Mouse (Mus musculus) G1E-ER4 (cell line): ENCODE results near the gene Lasp1. TPM values are rescaled to one million over a fixed set of nuclear protein-coding genes. Genes with fewer than 3 reads are reported as not detected.

Experiments
- GATA1 ChIP-seq: IDR thresholded peaks from one replicate; pipeline ENCODE4 v1.8.0; 2012; ENCODE audit warnings: low read length, inconsistent platforms
- polyA plus RNA-seq: library from polyadenylated mRNA; stranded (reverse); fragments of >175 nt; gene quantifications from 2 replicates; pipeline ENCODE4 v1.2.3, GENCODE M21; 2012

Lasp1 gene
- polyA plus RNA-seq, 1 experiment, result 65.7 TPM

DNA sequence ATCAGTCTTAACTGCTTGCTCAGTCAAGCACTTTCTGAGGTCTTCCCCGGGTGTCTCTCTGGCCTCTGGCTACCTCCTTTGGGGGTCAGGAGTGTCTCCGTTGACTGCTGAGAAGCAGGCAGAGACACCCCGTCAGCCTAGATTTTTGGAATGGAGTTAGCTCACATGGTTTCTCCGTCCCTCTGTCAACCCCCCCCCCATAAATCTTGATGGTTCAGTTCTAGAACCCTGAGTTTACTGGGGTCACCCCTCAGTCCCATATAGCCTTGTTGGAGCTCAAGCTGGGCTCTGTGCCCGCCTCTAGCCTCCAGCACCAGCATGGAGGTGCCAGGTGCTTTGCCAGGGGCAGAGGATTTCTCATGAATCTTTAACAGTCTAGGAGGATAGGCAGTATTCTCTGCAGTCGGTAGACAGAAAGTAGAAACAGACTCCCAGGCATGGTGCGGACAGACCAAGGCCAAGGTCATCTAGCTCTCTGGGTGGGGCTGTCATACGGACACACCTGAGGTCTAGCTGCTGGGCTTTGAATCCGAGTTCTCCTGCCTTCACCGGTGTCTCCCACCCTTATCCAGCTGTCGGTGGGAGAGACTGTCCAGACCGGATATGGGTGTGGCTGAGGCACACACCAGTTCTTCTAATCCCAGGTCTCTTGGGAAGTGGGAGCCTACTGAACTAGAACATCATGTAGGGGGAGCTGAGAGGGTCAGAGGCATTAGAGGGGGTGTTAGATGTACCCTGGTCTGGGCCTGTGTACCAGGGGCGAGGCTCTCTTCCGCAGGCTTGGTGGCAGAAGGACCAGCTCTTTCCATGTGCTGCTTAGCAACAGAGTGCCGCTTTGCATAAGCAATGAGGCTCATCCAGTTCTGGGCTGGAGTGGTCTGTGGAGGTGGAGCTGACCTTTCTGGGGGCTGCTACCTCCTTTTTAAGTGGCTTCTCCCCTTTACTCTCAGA, 7.1 kb downstream of the Lasp1 start:
- no peak for TF ChIP-seq GATA1

DNA sequence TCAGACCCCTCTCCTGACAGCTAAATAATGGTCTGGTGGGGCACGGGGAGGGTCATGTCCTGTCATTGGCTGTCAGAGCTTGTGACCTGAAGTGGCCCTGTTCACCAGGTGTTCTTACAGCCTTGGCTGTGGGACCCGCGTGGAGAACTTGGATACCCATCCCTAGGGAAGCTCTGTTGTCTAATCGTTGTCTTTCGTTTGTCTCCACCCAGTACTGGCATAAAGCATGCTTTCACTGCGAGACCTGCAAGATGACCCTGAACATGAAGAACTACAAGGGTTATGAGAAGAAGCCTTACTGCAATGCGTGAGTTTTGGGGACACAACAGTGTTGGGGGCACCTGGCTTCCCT, 7.8 kb downstream of the Lasp1 start:
- no peak for TF ChIP-seq GATA1

DNA sequence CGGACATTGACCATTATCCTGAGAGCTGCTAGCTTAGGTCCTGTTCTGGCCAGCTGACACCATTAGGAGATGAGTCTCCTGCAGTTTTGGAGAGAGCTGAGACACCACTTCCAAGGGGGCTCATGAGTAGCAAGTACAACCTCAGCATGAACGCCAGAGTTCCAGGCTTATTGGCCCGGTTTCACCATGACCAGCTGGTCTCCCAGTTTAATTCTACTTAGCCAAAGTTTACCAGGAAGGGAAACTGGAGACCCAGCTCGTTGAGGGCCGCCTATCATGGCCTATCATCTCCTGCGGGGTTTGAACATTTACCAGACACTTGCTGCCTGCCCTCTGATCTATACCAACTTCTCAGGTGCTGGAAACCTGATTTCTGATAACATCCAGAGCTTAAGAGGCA, 8.8 kb downstream of the Lasp1 start:
- TF ChIP-seq GATA1, result no peak

DNA sequence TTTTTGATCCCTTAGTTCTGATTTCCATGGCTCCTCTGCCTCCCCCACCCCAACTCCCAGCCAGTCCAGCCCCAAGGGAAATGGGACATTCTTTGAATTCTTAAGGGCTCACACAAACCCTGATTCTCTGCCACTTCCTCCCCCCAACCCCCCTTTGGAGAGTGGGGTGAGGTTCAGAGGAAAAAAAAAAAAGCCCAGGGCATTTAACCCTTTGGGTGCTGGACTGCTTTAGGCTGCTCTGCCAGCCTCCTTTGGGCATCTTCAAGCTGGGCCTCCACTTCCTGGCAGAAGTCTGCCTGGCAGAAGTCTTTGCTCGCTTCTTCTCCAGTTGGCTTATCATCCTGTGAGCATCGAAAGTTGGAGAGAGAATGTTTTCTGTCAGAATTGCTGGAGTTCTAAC, 9.3 kb downstream of the Lasp1 start:
- no peak for TF ChIP-seq GATA1

DNA sequence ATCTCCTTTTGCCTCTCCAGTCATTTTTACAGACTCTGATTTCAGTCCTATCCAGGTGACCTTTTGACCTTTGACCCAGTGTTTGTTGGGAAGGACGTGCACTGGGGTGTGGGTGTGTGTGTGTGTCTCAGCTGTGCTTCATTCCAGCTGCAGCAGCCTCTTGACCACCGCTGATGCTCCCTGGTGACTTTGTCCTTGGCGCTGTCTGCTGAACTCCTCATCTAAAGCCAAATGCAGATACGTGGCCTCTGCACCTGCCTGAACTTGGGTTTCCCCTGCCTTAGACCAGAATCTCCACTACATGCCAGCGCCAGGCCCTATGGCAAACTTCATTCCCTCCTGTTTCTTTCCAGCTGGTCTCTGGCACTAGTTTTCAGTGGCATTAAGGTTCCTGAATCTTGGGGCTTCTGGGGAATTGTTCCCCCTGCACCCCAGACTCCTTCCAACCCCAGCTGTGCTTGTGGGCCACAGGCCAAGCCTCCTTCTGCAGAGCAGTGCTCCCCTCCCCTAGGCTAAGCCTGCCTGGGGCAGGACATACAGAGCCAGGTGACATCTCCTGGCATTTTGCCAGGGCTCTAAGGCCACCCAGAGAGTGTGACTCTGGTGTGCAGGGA, 9.9 kb downstream of the Lasp1 start:
- TF ChIP-seq GATA1, result no peak

DNA sequence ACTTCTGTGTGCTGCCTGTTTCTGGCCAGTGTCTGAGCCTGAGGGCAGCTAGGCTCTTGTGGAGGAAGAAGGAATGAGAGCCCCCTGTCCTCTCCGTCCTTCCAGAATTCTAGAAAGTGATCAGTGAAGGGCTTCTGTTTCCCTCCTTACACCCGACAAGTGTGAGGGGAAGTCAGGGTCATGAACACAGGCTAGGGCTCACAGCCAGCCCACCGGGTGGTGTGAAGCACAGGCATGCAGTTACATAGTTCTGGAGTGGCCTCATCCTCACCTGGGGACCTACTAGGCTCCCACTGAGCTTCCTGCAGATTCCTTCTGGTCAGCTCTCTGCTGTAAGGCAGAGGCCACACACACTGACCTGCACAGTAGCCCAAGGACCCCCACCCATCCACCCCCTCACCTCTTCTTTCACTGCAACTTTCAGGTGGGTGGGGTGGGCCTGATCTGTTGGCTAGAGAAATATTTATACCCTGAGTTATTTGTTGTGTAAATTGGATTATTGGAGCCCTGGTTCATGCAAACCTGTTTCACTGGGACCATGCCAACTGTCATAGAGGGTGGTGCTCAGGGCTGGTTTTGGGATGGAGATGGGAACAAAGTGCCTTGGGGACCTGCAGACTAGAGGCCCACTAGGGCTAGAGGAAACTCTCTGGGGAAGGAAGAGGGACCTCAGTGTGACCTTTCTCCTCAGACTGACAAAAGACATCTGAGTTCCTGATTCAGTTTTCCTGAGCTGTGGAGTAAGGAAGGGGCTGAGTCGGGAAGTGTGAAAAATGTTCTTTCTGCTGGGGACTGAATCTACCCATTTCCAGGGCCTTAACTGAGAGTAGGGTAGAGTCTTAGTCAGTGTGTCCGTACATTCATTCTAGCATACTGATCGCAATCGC, 10.7 kb downstream of the Lasp1 start:
- no peak for TF ChIP-seq GATA1

DNA sequence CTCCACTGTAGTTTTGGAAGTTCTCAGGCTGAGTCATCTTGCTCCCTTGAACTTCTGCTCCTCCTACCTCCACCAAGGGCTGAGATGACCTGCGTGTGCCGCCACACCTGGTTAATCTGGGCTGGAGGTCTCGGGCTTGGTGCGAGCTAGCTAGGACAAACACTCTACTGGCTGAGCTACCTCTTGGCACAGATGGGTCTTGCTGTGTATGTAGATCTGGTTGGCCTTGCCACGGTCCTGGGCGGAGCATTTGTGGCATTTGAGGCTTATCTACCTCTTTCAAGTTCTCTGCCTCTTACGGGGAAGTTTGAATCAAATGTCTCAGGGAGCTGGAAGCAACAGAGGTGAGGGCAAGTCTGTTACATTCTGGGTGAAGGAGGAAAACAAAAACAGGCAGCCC, 11.6 kb downstream of the Lasp1 start:
- TF ChIP-seq GATA1, result no peak

DNA sequence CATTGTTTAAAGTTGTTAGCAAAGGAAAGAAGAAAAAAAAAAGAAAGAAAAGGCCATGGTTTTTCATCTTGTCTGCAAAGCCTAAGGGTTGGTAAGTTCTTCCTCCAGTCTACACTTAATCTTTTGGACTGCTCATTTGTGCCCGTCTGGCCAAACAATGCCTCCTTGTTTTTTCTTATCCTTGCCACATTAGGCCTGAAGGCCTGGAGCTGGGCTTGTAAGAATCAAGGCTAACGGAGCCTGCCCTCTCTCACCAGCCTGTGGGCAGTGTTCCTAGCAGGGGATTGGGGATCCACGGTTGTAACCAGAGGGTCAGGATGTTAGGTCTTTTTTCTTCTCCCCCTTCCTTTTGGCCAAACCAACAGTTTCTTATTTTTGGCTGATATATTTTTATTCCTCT, 12.2 kb downstream of the Lasp1 start:
- TF ChIP-seq GATA1, result no peak

DNA sequence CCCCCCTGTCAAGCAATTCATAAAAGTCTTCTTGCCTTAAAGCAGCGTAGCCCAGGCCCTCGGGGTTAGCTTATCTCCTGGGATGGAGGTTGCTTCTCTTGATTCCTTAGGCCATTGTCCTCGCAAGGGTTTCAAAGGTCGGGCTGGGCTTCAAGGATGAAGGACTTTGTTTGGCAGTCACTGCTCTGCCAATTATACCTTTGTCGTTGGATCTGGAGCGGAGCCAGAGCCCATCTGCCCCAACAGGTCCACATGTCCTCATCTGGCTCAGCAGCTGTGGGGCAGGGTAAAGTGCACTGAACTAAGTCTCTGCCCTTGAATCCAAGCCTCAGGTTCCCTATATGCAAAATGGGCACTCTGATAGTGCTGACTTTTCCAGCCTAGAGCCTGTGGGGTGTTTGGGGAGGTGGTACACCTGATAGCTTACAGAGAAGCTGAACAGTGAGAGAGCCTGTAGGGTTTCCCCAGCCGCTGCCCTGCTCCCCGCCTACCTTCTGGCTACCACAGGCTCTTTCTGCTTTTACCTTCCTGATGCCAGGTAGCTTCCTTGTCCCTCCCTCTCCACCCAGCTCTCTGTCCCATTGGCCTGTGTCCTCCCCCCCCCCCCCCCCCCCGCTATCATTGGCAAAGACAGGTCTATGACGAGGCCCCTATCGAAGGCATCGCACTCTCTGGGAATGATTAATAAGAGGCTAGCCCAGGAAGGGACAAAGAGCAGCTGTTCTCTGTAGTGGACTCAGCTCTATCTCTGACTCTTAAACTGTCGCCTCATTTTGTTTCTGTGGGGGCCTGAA, 13.0 kb downstream of the Lasp1 start:
- no peak for TF ChIP-seq GATA1

DNA sequence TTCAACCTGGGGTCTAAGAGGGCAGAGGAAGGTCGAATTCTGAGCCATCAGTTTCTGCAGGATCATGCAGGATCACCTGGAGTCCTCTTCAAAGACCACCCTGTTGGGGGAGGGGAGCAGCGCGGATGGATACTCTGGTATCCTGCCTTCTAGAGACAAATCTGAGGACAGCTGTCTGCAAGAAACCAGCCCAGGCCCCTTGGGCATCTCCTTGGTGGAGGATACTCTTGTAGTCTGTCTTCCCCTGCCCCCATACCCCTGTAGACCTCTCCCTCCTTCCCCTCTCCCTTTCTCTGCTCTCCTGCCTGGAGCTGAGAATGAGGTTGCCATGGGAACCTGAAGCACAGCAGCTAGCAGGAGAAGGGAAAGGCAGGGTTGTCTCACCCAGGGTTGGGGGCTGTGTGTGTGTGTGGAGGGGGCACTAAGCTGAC, 13.7 kb downstream of the Lasp1 start:
- no peak for TF ChIP-seq GATA1

DNA sequence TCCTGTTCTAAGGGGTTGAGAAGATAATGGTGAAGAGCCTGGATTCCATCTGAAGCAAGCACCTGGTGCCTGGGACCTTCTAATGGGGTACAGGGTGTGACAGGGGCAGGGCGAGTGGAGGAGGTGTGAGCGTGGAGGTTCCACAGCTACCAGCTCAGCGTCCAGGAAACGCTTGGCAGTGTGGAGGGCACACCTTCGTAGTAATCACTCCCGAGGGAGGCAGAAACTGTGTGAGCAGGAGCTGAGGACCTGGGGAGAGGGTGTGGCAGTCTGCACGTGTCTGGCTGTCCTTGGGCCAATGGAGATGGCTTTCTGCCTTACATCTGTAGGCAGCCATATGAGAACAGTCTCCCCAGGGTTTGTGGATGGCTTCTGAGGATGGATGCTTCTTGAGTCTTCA, 14.3 kb downstream of the Lasp1 start:
- no peak for TF ChIP-seq GATA1

DNA sequence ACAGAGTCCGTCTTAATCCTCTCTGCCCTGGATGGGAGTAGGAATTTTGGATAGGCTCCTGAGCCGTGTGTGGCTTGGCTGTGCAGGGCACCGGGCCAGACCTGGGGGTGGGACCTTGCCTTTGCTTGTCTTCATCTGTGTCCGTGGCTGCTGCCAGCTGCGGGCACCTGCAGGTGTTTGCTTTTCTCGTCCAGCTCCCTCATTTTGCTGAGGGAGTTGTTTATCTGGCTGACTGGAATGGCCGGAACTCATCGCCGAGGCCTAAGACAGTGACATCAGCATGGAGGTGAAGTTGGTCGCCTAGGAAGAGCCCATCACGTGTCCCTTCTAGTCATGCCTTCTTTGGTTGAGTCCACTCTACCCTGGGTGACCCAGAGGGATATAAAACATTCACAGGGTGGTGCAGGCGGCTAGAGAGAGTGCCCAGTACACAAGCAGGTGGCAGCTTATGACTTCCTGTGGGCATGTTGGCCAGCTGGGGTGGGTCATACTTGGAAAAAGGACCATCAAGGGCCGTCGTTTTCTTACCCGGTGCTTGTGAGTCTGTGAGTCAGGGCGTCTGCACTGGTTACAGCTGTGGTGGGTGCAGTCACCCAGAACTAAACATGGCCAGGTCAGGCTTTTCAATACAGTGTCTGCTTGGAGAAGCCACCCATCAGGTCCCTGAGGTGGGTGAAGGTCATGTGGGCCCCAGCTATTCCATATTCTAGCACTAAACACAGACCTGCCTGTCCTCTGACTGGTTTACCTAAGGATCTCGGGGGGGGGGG, 15.1 kb downstream of the Lasp1 start:
- TF ChIP-seq GATA1, result no peak

DNA sequence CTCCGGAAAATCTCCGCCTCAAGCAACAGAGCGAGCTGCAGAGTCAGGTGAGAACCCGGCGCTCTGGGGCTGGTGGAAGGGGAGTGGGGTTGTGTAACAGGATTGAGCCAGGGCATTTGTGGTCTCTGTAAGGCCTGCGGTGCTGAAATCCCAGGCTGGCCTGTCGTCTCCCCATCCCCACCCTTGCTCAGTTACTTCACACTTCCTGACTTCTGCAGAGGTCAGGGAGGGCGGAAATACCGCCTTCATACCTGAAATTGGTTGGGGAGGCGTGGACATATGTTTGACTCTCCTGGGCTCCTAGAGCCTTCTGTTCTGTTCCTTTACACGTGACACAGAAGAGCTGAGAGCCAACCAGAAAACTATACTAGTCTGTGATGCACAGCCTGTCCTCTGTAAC, 16.9 kb downstream of the Lasp1 start:
- TF ChIP-seq GATA1, result no peak

DNA sequence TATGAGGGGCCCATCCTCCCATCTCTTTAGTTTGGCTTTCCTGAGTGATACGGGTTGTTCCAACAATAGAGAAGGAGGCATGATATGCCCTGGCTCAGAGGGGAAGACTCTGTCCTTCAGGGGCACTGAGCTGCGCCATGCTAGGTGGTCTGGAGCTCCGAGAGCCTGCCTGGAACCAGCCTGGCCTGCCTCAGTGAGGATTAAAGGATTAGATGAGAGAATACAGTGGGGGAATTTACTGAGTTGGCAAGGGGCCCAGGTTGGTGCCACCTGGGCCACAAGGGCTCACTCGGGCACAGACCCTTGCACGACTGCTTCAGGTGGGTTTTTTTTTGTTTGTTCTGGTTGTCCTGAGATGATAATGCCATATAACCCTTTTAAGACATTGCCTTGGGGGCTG, 17.4 kb downstream of the Lasp1 start:
- no peak for TF ChIP-seq GATA1
